Mouse (Mus musculus): ENCODE data around the gene Timm29. TPM values are rescaled to one million over a fixed set of nuclear protein-coding genes. Genes with fewer than 3 reads are reported as not detected.
A peak's percentile ranks its signal among the peaks of the same experiment; 100 is the strongest.

The Timm29 gene
- polyA plus RNA-seq (2015; fragmentation: Nextera tagmentation; extraction: Ambion mirVana): 13.9 and 14.1 TPM in 2 replicates

GRCm38 (mm10) chr9:21592703-21593121 lies at the start of gene Timm29, which contains the start of gene Yipf2:
Gene Timm29 (plus strand): TSS chr9:21592722.
Gene Yipf2 (minus strand): TSS chr9:21592828.
- H3K4me3 ChIP-seq (ENCODE audit: low read depth, low read length): peak within 1 kb of the TSS; percentile 93
- peak within 1 kb of the TSS; percentile 91 for H3K9ac ChIP-seq (ENCODE audit: low read depth, low read length)
- no peaks in the 10 kb centered on the region for H3K9me3 ChIP-seq (replicated peaks; ENCODE audit: control insufficient read depth, low read length)
- peaks cover 19% of the 10 kb centered on the region for H3K36me3 ChIP-seq (ENCODE audit: control insufficient read depth, insufficient read depth)
- WGBS (ENCODE audit: insufficient replicate concordance): under 1% methylated on average over 30 of the region's 30 CpGs
- H3K27me3 ChIP-seq (ENCODE audit: control insufficient read depth, insufficient read depth, low read depth, low read length): no peaks in the 10 kb centered on the region
- H3K27ac ChIP-seq (ENCODE audit: low read length): peak within 1 kb of the TSS; percentile 87
- H3K4me2 ChIP-seq (ENCODE audit: low read depth, low read length): peak within 1 kb of the TSS; percentile 97
- peaks cover 24% of the 10 kb centered on the region for H3K4me1 ChIP-seq (ENCODE audit: control insufficient read depth, low read depth, low read length)
- peak; percentile 85 for ATAC-seq (ENCODE audit: low read depth)

DNA sequence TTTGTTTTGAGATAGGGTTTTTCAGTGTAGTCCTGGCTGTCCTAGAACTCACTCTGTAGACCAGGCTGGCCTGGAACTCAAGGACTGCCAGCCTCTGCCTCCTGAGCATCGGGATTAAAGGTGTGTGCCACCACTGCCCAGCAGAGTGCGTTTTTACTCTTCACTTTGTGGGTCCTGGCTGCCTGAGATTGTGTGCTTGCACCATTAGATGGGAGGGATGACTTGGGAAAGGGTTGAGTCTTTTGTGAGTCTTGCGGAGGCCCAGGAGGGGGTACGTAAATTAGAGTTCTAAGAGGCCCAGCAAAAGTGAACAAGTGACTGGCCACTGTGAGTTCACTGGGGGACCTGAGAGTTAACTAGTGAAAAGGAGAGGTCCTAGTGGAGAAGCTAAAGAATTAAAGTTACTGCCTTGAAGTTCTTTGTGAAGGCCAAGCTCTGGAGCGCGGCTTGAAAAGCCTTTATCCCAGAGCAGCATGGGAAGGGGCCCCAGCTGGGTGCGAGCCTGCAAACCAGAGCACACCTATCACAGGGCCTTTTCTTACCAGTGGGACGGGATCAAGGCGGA lies 47.1 kb upstream of the Timm29 start:
- Histone ChIP-seq H3K4me1 (ENCODE audit: control insufficient read depth, low read depth, low read length) (peaks cover 19% of the 10 kb centered on the region), H3K9ac (ENCODE audit: low read depth, low read length) (peak overlapping the region; percentile 66), H3K9me3 (replicated peaks; ENCODE audit: control insufficient read depth, low read length) (no peaks in the 10 kb centered on the region), H3K4me2 (ENCODE audit: low read depth, low read length) (peak overlapping the region; percentile 94), H3K27me3 (ENCODE audit: control insufficient read depth, insufficient read depth, low read depth, low read length) (no peaks in the 10 kb centered on the region), H3K4me3 (ENCODE audit: low read depth, low read length) (peak overlapping the region; percentile 71), H3K27ac (ENCODE audit: low read length) (peak overlapping the region; percentile 94), H3K36me3 (ENCODE audit: control insufficient read depth, insufficient read depth) (no peaks in the 10 kb centered on the region)
- 16% methylated on average over 9 of the region's 9 CpGs for WGBS (ENCODE audit: insufficient replicate concordance)
- peak; percentile 46 for ATAC-seq (ENCODE audit: low read depth)

GRCm38 (mm10) chr9:21545916-21546788 lies 46.4 kb upstream of the Timm29 start:
- peak; percentile 84 for ATAC-seq (ENCODE audit: low read depth)
- peak overlapping the region; percentile 94 for H3K27ac ChIP-seq (ENCODE audit: low read length)
- no peaks in the 10 kb centered on the region for H3K27me3 ChIP-seq (ENCODE audit: control insufficient read depth, insufficient read depth, low read depth, low read length)
- peak overlapping the region; percentile 71 for H3K4me3 ChIP-seq (ENCODE audit: low read depth, low read length)
- peaks cover 19% of the 10 kb centered on the region for H3K4me1 ChIP-seq (ENCODE audit: control insufficient read depth, low read depth, low read length)
- no peaks in the 10 kb centered on the region for H3K9me3 ChIP-seq (replicated peaks; ENCODE audit: control insufficient read depth, low read length)
- H3K36me3 ChIP-seq (ENCODE audit: control insufficient read depth, insufficient read depth): peaks cover 4% of the 10 kb centered on the region; the same call in 1 of the 2 replicates
- H3K9ac ChIP-seq (ENCODE audit: low read depth, low read length): peak overlapping the region; percentile 66
- H3K4me2 ChIP-seq (ENCODE audit: low read depth, low read length): peak overlapping the region; percentile 94
- under 1% methylated on average over 67 of the region's 67 CpGs for WGBS (ENCODE audit: insufficient replicate concordance)

DNA sequence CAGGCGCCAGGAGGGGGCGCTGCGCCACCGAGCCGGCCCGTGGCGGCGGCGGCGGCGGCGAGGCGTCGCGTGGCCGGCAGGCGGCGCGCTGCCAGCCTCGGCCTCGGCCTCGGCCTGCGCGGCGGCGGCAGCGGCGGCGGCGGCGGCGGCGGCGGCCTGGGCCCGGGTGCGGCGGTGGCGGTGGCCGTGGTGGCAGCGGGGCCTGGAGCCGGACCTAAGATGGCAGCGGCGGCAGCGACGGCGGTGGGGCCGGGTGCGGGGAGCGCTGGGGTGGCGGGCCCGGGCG lies 45.8 kb upstream of the Timm29 start, which contains the start of gene Carm1:
Carm1 (plus strand) TSS at position 106 of the 286 bp plus-strand sequence.
- peak within 1 kb of the TSS; percentile 94 for H3K4me2 ChIP-seq (ENCODE audit: low read depth, low read length)
- no peaks in the 10 kb centered on the region for H3K27me3 ChIP-seq (ENCODE audit: control insufficient read depth, insufficient read depth, low read depth, low read length)
- H3K9ac ChIP-seq (ENCODE audit: low read depth, low read length): peak within 1 kb of the TSS; percentile 98
- ATAC-seq (ENCODE audit: low read depth): no peak
- H3K9me3 ChIP-seq (replicated peaks; ENCODE audit: control insufficient read depth, low read length): no peaks in the 10 kb centered on the region
- WGBS (ENCODE audit: insufficient replicate concordance): 0% methylated on average over 18 of the region's 52 CpGs
- peak within 1 kb of the TSS; percentile 94 for H3K27ac ChIP-seq (ENCODE audit: low read length)
- peak within 1 kb of the TSS; percentile 71 for H3K4me3 ChIP-seq (ENCODE audit: low read depth, low read length)
- peaks cover 21% of the 10 kb centered on the region for H3K4me1 ChIP-seq (ENCODE audit: control insufficient read depth, low read depth, low read length)
- H3K36me3 ChIP-seq (ENCODE audit: control insufficient read depth, insufficient read depth): peaks cover 4% of the 10 kb centered on the region; the same call in 1 of the 2 replicates

GRCm38 (mm10) chr9:21547075-21547941 lies 45.2 kb upstream of the Timm29 start:
- Histone ChIP-seq H3K36me3 (ENCODE audit: control insufficient read depth, insufficient read depth) (peaks cover 4% of the 10 kb centered on the region; the same call in 1 of the 2 replicates), H3K9ac (ENCODE audit: low read depth, low read length) (peak overlapping the region; percentile 98), H3K4me3 (ENCODE audit: low read depth, low read length) (peak overlapping the region; percentile 71), H3K4me1 (ENCODE audit: control insufficient read depth, low read depth, low read length) (peaks cover 21% of the 10 kb centered on the region), H3K4me2 (ENCODE audit: low read depth, low read length) (peak overlapping the region; percentile 84), H3K27me3 (ENCODE audit: control insufficient read depth, insufficient read depth, low read depth, low read length) (no peaks in the 10 kb centered on the region), H3K27ac (ENCODE audit: low read length) (peak overlapping the region; percentile 94), H3K9me3 (replicated peaks; ENCODE audit: control insufficient read depth, low read length) (no peaks in the 10 kb centered on the region)
- under 1% methylated on average over 47 of the region's 66 CpGs for WGBS (ENCODE audit: insufficient replicate concordance)
- ATAC-seq (ENCODE audit: low read depth): peak; percentile 20

DNA sequence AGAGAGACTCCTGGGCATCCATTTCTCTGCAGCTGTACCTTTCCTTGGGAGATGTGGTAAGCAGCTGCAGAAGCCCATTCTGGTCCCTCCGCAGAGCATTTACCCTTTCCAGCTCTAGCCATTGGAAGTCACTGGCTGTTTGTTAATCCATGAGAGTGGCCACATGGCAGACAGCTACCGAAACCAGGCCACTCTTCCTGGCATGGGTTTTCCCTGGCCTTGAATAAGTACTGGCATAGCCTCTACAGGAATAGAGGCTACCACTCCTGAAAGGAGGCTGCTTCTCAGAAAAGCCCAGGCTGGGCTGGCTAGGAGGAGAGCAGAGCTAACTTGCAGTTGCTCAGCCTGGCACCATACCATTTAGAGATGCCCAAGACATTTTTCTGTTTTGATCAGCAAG lies 41.5 kb upstream of the Timm29 start:
- peaks cover 33% of the 10 kb centered on the region for H3K4me1 ChIP-seq (ENCODE audit: control insufficient read depth, low read depth, low read length)
- H3K27me3 ChIP-seq (ENCODE audit: control insufficient read depth, insufficient read depth, low read depth, low read length): no peaks in the 10 kb centered on the region
- H3K4me2 ChIP-seq (ENCODE audit: low read depth, low read length): no peak overlapping the region
- H3K9ac ChIP-seq (ENCODE audit: low read depth, low read length): no peak overlapping the region
- 91% methylated on average over 2 of the region's 2 CpGs for WGBS (ENCODE audit: insufficient replicate concordance)
- no peak overlapping the region for H3K27ac ChIP-seq (ENCODE audit: low read length)
- ATAC-seq (ENCODE audit: low read depth): no peak
- peaks cover 4% of the 10 kb centered on the region; the same call in 1 of the 2 replicates for H3K36me3 ChIP-seq (ENCODE audit: control insufficient read depth, insufficient read depth)
- no peaks in the 10 kb centered on the region for H3K9me3 ChIP-seq (replicated peaks; ENCODE audit: control insufficient read depth, low read length)
- no peak overlapping the region for H3K4me3 ChIP-seq (ENCODE audit: low read depth, low read length)

- H3K36me3 ChIP-seq (ENCODE audit: control insufficient read depth, insufficient read depth): peaks cover 4% of the 10 kb centered on the region; the same call in 1 of the 2 replicates
- ATAC-seq (ENCODE audit: low read depth): no peak
- no peaks in the 10 kb centered on the region for H3K27me3 ChIP-seq (ENCODE audit: control insufficient read depth, insufficient read depth, low read depth, low read length)
- H3K4me2 ChIP-seq (ENCODE audit: low read depth, low read length): no peak overlapping the region
- H3K9me3 ChIP-seq (replicated peaks; ENCODE audit: control insufficient read depth, low read length): no peaks in the 10 kb centered on the region
- H3K27ac ChIP-seq (ENCODE audit: low read length): peak overlapping the region; percentile 59
- no peak overlapping the region for H3K9ac ChIP-seq (ENCODE audit: low read depth, low read length)
- H3K4me1 ChIP-seq (ENCODE audit: control insufficient read depth, low read depth, low read length): peaks cover 48% of the 10 kb centered on the region
- no peak overlapping the region for H3K4me3 ChIP-seq (ENCODE audit: low read depth, low read length)
- 84% methylated on average over 6 of the region's 6 CpGs for WGBS (ENCODE audit: insufficient replicate concordance)
Measured at GRCm38 (mm10) chr9:21553607-21554273, 38.8 kb upstream of the Timm29 start.

GRCm38 (mm10) chr9:21555198-21555742 lies 37.3 kb upstream of the Timm29 start:
- Histone ChIP-seq H3K27ac (ENCODE audit: low read length) (peak overlapping the region; percentile 59), H3K4me2 (ENCODE audit: low read depth, low read length) (no peak overlapping the region; the same call in 1 of the 2 replicates), H3K9me3 (replicated peaks; ENCODE audit: control insufficient read depth, low read length) (no peaks in the 10 kb centered on the region), H3K4me1 (ENCODE audit: control insufficient read depth, low read depth, low read length) (peaks cover 60% of the 10 kb centered on the region), H3K9ac (ENCODE audit: low read depth, low read length) (peak overlapping the region; percentile 6; the same call in 1 of the 2 replicates), H3K27me3 (ENCODE audit: control insufficient read depth, insufficient read depth, low read depth, low read length) (no peaks in the 10 kb centered on the region), H3K4me3 (ENCODE audit: low read depth, low read length) (no peak overlapping the region), H3K36me3 (ENCODE audit: control insufficient read depth, insufficient read depth) (peaks cover 4% of the 10 kb centered on the region; the same call in 1 of the 2 replicates)
- 65% methylated on average over 6 of the region's 6 CpGs for WGBS (ENCODE audit: insufficient replicate concordance)
- peak; percentile 53 for ATAC-seq (ENCODE audit: low read depth)

Measured in liver, embryonic 16.5 days (tissue).